Comparison of ENCODE assay signal across 8 mouse cellular contexts in genomic region chr11:34010133-34010858, GRCm38 (mm10). TPM values are rescaled to one million over a fixed set of nuclear protein-coding genes. Genes with fewer than 3 reads are reported as not detected.
DNase-seq lines count a peak whose midpoint lies in the region; ATAC-seq lines count a peak whose summit lies in the region.
"Had no signal": no experiment of that assay in that cellular context is flagged by ENCODE, and none has a peak within 500 bp of the region (broad histone marks: within the 10 kb centered on the region; RNA-seq: fewer than 3 reads in every experiment).

No protein-coding gene starts in this region.

- H3K4me2 ChIP-seq in intestine, embryonic 14.5 days (ENCODE audit: low read length), result no peak overlapping the region

- no peak overlapping the region for H3K9ac ChIP-seq in intestine, embryonic 14.5 days (ENCODE audit: low read length)
- H3K9ac ChIP-seq: forebrain, postnatal 0 days had no signal

- H3K4me1 ChIP-seq in intestine, embryonic 14.5 days (replicated peaks; ENCODE audit: control insufficient read depth, insufficient read depth, low read length), result no peaks in the 10 kb centered on the region; the same call in 1 of the 2 replicates

- H3K27me3 ChIP-seq in intestine, embryonic 14.5 days (replicated peaks; ENCODE audit: control insufficient read depth, insufficient read depth, low read length), result no peaks in the 10 kb centered on the region

- peak overlapping the region; percentile 35; the same call in 1 of the 2 replicates for H3K27ac ChIP-seq in intestine, embryonic 14.5 days (ENCODE audit: low read depth)

- H3K36me3 ChIP-seq in intestine, embryonic 14.5 days (ENCODE audit: control insufficient read depth, insufficient read depth, low read length), result no peaks in the 10 kb centered on the region

- peak; percentile 57 for ATAC-seq in CD4-positive, CD25-positive, alpha-beta regulatory T cell, adult 4 months
- no peak for ATAC-seq in intestine, embryonic 14.5 days (replicated peaks; ENCODE audit: low FRiP score, low TSS enrichment, low read depth)
- peak; percentile 71 for ATAC-seq in megakaryocyte, adult 5-6 weeks (ENCODE audit: poor library complexity, severe bottlenecking)
- ATAC-seq: forebrain, postnatal 0 days had no signal

- no peak overlapping the region for H3K4me3 ChIP-seq in intestine, embryonic 14.5 days (ENCODE audit: low read depth, low read length)

- DNase-seq in CD4-positive helper T cell, adult 2 months (ENCODE audit: low read depth, low spot score), result peak; percentile 90
- DNase-seq in intestine, embryonic 14.5 days (ENCODE audit: low spot score), result no peak
- DNase-seq in embryo, embryonic 9.5 days (ENCODE audit: extremely low spot score), result no peak
- DNase-seq in kidney, postnatal 14 days, result no peak
- DNase-seq in urinary bladder, adult 18-20 months (ENCODE audit: low spot score in 2 of 2), result no peak
- DNase-seq: forebrain, postnatal 0 days had no signal

- WGBS in intestine, embryonic 14.5 days, result 73% methylated on average over 7 of the region's 7 CpGs

- H3K9me3 ChIP-seq in intestine, embryonic 14.5 days (ENCODE audit: control insufficient read depth, low read length), result no peaks in the 10 kb centered on the region

RNA-seq across cellular contexts. Expression of gene Kcnip1, which starts 17.3 kb away (rescaled TPM):
- not detected for polyA plus RNA-seq in CD4-positive, CD25-positive, alpha-beta regulatory T cell, adult 4 months (2017; shearing (Covaris generic))
- polyA plus RNA-seq in intestine, embryonic 14.5 days (2014; fragmentation: Nextera tagmentation; extraction: Ambion mirVana), result 13.1 and 17.7 TPM in 2 replicates
- 0.09 TPM in 1 of 2 replicates, not detected in the other for total RNA-seq in megakaryocyte, adult 5-6 weeks (2015)
- total RNA-seq in megakaryocyte, adult 5-6 weeks (2017), result 0.18 TPM in 1 of 2 replicates, not detected in the other

RNA-seq across cellular contexts. Expression of gene Lcp2, which starts 36.4 kb away (rescaled TPM):
- 100 to 1,000 TPM; 477 to 563 TPM for polyA plus RNA-seq in CD4-positive, CD25-positive, alpha-beta regulatory T cell, adult 4 months (2017; shearing (Covaris generic))
- 3.3 and 3.6 TPM in 2 replicates for polyA plus RNA-seq in intestine, embryonic 14.5 days (2014; fragmentation: Nextera tagmentation; extraction: Ambion mirVana)
- 205 and 221 TPM in 2 replicates for total RNA-seq in megakaryocyte, adult 5-6 weeks (2015)
- 94.8 and 109 TPM in 2 replicates for total RNA-seq in megakaryocyte, adult 5-6 weeks (2017)

RNA-seq across cellular contexts. Expression of gene Kcnmb1, which starts 47.5 kb away (rescaled TPM):
- polyA plus RNA-seq in CD4-positive, CD25-positive, alpha-beta regulatory T cell, adult 4 months (2017; shearing (Covaris generic)), result 1 to 10 TPM in 1 of 2 experiments, under 1 TPM in 1; 0.79 to 1.0 TPM
- polyA plus RNA-seq in intestine, embryonic 14.5 days (2014; fragmentation: Nextera tagmentation; extraction: Ambion mirVana), result 2.0 and 2.5 TPM in 2 replicates
- total RNA-seq in megakaryocyte, adult 5-6 weeks (2015), result not detected in 2 replicates
- not detected in 2 replicates for total RNA-seq in megakaryocyte, adult 5-6 weeks (2017)

Comparison
In these comparisons a context has a peak if more than half of its experiments do, and no peak if none do; other contexts are left out.
1. RNA of gene Kcnip1, which starts 17.3 kb away (polyA plus RNA-seq): 13.1 to 17.7 TPM in intestine, embryonic 14.5 days; not detected in CD4-positive, CD25-positive, alpha-beta regulatory T cell, adult 4 months; every median in the first group is over 10 times any median in the second.
2. RNA of gene Lcp2, which starts 36.4 kb away (polyA plus RNA-seq): 477 to 563 TPM in CD4-positive, CD25-positive, alpha-beta regulatory T cell, adult 4 months; 3.3 to 3.6 TPM in intestine, embryonic 14.5 days; every median in the first group is over 100 times any median in the second.